Mouse (Mus musculus) ES-E14 (cell line): ENCODE measurements around the gene Rest. TPM values are rescaled to one million over a fixed set of nuclear protein-coding genes. Genes with fewer than 3 reads are reported as not detected.

Experiments
- DNase-seq: peaks from one replicate; pipeline ENCODE4 v3.0.0-alpha.2; 2013; ENCODE audit warnings: low read depth, low spot score
- H3K27ac ChIP-seq: 2 replicates; pipeline ENCODE4 v1.5.1; 2012; ENCODE audit warnings: low read depth, mild to moderate bottlenecking, low read length, moderate library complexity, mixed read lengths; ENCODE audit not compliant: poor library complexity, insufficient read depth, severe bottlenecking
- H3K36me3 ChIP-seq: 2 replicates; pipeline ENCODE4 v1.6.1; 2012; ENCODE audit warnings: mild to moderate bottlenecking, low read length, moderate library complexity, mixed read lengths; ENCODE audit not compliant: control insufficient read depth, poor library complexity, insufficient read depth, severe bottlenecking
- H3K4me1 ChIP-seq, 2 experiments: fragments of 150-350 bp in 1 of 2; sonication (generic) in 1 of 2; 2 replicates each; pipeline ENCODE4 v1.6.1; 2012; ENCODE audit warnings: low read length in 2 of 2, mild to moderate bottlenecking in 1 of 2, mixed read lengths in 1 of 2; ENCODE audit not compliant: control insufficient read depth in 2 of 2, insufficient read depth in 2 of 2, poor library complexity in 1 of 2
- H3K4me3 ChIP-seq, 2 experiments: fragments of 150-350 bp in 1 of 2; sonication (generic) in 1 of 2; 2 replicates each; pipeline ENCODE4 v1.5.1; 2012; ENCODE audit warnings: low read length in 2 of 2, low read depth in 1 of 2, mild to moderate bottlenecking in 1 of 2, mixed read lengths in 1 of 2; ENCODE audit not compliant: insufficient read depth in 1 of 2, poor library complexity in 1 of 2, severe bottlenecking in 1 of 2
- H3K9ac ChIP-seq: 2 replicates; pipeline ENCODE4 v1.6.1; 2012; ENCODE audit warnings: low read depth, mild to moderate bottlenecking, low read length, mixed read lengths; ENCODE audit not compliant: poor library complexity, insufficient read depth, severe bottlenecking
- H3K9me3 ChIP-seq: fragments of 150-350 bp; sonication (generic); 2 replicates; pipeline ENCODE4 v1.6.1; 2012; ENCODE audit warnings: low read depth, mild to moderate bottlenecking, low read length; ENCODE audit not compliant: control insufficient read depth, insufficient read depth
- CHD2 ChIP-seq: IDR thresholded peaks from 2 replicates; pipeline ENCODE4 v1.6.1; 2014; ENCODE audit warnings: mild to moderate bottlenecking, low read depth, low read length, inconsistent platforms
- HCFC1 ChIP-seq: IDR thresholded peaks from 2 replicates; pipeline ENCODE4 v1.6.1; 2012; ENCODE audit warnings: low read length, inconsistent platforms, borderline replicate concordance; ENCODE audit not compliant: insufficient read depth
- MAFK ChIP-seq: IDR thresholded peaks from 2 replicates; pipeline ENCODE4 v1.6.1; 2014; ENCODE audit warnings: mild to moderate bottlenecking, low read depth, low read length, inconsistent platforms; ENCODE audit not compliant: insufficient read depth
- ZC3H11A ChIP-seq: IDR thresholded peaks from 2 replicates; pipeline ENCODE4 v1.6.1; 2012; ENCODE audit warnings: low read depth, mild to moderate bottlenecking, inconsistent platforms, low read length, borderline replicate concordance
- ZNF384 ChIP-seq: IDR thresholded peaks from 2 replicates; pipeline ENCODE4 v1.6.1; 2012; ENCODE audit warnings: low read depth, low read length, inconsistent platforms
- in situ Hi-C, 2 experiments: fragments of 600-800 bp; cut with MboI; formaldehyde crosslinking; loops; one replicate each; pipeline ENCODE4 v1.15.1; 2025; ENCODE audit warnings: low sequenced_read_pairs in 2 of 2, inconsistent platforms in 1 of 2; ENCODE audit not compliant: unreplicated experiment in 2 of 2
- total RNA-seq: library from RNA; depleted of rRNA; stranded (reverse); fragments of 300-350 nt; gene quantifications from 2 replicates; pipeline ENCODE4 v1.2.3, GENCODE M21; 2012

Rest gene
- total RNA-seq, 1 experiment: 120 TPM

DNA sequence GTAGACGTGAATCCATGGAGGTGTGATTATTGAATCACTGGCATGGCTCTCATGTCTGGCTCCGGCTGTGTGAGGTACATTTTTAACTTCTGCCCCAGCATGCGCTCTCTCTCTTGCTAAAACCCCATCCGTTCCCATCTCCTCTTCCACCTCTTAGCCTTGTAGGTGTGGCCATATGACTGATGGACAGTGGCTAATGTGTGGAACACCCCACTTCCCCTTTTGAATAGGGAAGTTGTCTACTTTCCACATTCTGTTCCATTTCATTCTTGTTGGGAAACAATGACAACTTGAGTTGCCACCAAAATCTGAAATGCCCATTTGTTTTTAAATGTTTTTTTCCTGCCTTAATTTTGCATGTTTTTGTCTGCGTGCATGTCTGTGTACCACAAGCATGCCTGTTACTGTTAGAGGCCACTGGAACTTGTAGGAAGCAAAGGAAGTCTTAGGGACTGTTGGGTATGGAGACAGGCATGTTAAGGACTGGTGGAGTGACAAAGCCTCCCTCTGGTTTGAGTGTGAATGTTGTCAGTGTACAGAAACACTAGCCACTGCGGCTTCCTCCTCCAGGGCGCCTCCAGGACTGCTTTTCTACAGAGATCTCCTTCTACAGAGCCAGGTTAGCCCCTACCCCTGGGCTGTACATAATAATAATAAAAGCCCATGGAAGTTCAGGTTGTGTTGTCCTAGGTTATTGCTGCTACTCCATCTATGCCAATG is 27.7 kb downstream of the Rest start:
- H3K27ac ChIP-seq: no peak overlapping the region
- TF ChIP-seq ZNF384 (no peak), MAFK (no peak), ZC3H11A (no peak), HCFC1 (no peak), CHD2 (no peak)
- no peaks in the 10 kb centered on the region for H3K9me3 ChIP-seq
- no peak overlapping the region for H3K9ac ChIP-seq
- H3K36me3 ChIP-seq: peaks cover 22% of the 10 kb centered on the region
- H3K4me1 ChIP-seq: no peaks in the 10 kb centered on the region
- in situ Hi-C loops: no loop called here
- no peak overlapping the region for H3K4me3 ChIP-seq
- no peak for DNase-seq

DNA sequence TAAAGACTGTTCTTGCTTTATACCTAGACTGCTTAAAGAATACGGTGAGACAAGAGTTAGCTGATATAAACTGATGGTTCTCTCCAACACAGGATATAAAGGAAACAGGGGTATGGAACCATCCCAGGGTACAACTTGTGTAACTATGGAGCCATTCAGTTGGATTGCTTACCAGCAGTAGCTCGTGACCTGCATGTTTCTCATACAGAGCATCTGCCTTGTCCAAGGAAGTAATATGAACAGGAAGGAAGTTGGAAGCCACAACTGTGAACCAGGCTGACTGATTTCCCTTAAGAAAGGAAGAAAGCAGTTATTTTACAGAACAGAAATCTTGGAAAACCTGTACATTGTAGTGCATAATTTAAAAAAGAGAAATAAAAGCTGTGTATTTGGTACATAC is 34.2 kb downstream of the Rest start:
- TF ChIP-seq CHD2: no peak
- TF ChIP-seq ZC3H11A: no peak
- no peak for TF ChIP-seq ZNF384
- TF ChIP-seq MAFK: no peak
- no peak for TF ChIP-seq HCFC1
- Histone ChIP-seq H3K27ac (no peak overlapping the region), H3K9ac (no peak overlapping the region), H3K9me3 (no peaks in the 10 kb centered on the region), H3K36me3 (peaks cover 13% of the 10 kb centered on the region), H3K4me3 (no peak overlapping the region), H3K4me1 (no peaks in the 10 kb centered on the region)
- in situ Hi-C loops: no loop called here
- no peak for DNase-seq

DNA sequence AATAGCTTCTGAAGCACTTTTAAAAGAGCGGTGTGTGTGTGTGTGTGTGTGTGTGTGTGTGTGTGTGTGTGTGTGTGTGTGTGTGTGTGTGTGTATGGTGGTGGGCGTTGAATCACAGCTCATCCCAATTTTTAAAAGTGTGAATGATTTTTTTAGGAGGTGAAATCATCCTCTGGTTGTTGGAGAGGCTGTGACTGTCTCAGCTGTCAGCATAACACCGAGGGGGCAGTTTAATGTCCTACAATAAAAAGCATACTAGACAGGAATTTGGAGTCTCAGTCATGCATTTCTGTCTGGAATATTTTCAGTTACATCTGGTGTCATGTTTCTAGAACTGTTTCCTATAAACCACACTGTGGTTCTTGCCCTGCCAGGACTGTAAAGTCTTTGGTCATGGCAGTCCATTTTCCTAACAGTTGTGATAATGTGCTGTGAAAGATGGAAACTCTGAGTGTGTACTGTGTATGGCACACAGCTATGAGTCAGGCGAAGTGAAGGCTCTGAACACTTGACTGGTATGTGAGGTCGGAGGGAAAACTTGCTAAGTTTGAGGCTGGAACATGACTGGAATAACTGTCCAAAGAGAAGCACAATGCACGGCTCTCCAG is 36.1 kb downstream of the Rest start:
- in situ Hi-C loops: no loop called here
- Histone ChIP-seq H3K36me3 (peaks cover 13% of the 10 kb centered on the region), H3K4me1 (no peaks in the 10 kb centered on the region), H3K9me3 (no peaks in the 10 kb centered on the region), H3K4me3 (no peak overlapping the region), H3K9ac (no peak overlapping the region), H3K27ac (no peak overlapping the region)
- no peak for DNase-seq
- TF ChIP-seq CHD2 (no peak), MAFK (no peak), ZNF384 (no peak), ZC3H11A (no peak), HCFC1 (no peak)

DNA sequence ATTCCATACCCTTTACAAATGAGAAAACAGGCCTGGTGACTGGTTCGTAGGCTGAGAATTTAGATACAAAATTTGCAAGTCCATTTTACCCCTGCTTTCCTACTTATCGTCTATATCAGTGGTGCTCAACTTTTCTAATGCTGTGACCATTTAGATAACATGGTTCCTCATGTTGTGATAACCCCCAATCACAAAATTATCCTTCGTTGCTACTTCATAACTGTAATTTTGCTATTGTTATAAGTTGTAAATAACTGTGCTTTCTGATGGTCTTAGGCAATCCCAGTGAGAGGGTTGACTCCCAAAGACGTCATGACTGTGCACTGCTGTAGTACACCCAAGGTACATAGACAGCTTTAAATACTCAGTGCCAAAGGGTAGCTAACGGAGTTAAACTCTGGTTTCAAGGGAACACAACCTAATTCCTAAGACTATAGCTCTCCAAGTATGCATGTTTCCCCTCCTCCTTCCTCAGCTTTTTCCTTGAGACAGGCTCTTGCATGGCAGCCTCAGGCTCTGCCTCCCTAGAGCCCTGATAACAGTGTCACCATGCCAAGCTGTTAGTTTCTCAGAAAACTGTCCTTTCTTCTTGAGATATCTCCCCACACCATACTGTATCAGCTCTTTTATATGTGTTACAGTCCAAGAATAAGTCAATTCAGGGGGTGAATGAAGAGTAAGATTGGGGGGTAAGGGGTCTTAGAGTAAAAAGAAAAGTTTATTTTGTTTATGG is 42.7 kb downstream of the Rest start:
- Histone ChIP-seq H3K4me3 (no peak overlapping the region; a peak in 1 of 4 replicates), H3K27ac (no peak overlapping the region), H3K4me1 (peaks cover 0 to 5% of the 10 kb centered on the region in 2 experiments; a peak in 1 of 4 replicates), H3K9me3 (no peaks in the 10 kb centered on the region), H3K36me3 (no peaks in the 10 kb centered on the region; the same call in 1 of the 2 replicates), H3K9ac (no peak overlapping the region)
- no peak for TF ChIP-seq CHD2
- in situ Hi-C loops: no loop called here
- DNase-seq: no peak
